Mouse (Mus musculus) midbrain, embryonic 12.5 days (tissue): Measurements from ENCODE around the gene Paxbp1. TPM values are rescaled to one million over a fixed set of nuclear protein-coding genes. Genes with fewer than 3 reads are reported as not detected.

Experiments
- ATAC-seq: fragments of 200-750 bp; cut with Nextera tagmentation; 2 replicates; pipeline ENCODE4 v1.8.0; 2017; ENCODE audit warnings: low read depth, moderate TSS enrichment, moderate library complexity; ENCODE audit not compliant: low FRiP score
- H3K27ac ChIP-seq: fragments of 300-500 bp; sonication (generic); replicated peaks from 2 replicates; pipeline ENCODE4 v1.5.1; 2016; ENCODE audit warnings: mild to moderate bottlenecking
- H3K27me3 ChIP-seq: fragments of 300-500 bp; sonication (generic); 2 replicates; pipeline ENCODE4 v1.6.1; 2016; ENCODE audit warnings: mild to moderate bottlenecking
- H3K36me3 ChIP-seq: fragments of 300-500 bp; sonication (generic); 2 replicates; pipeline ENCODE4 v1.6.1; 2016
- H3K4me1 ChIP-seq: fragments of 300-500 bp; sonication (generic); 2 replicates; pipeline ENCODE4 v1.6.1; 2016
- H3K4me2 ChIP-seq: fragments of 300-500 bp; sonication (generic); replicated peaks from 2 replicates; pipeline ENCODE4 v1.6.1; 2016; ENCODE audit warnings: mild to moderate bottlenecking, moderate library complexity
- H3K4me3 ChIP-seq: fragments of 300-500 bp; sonication (generic); 2 replicates; pipeline ENCODE4 v1.5.1; 2016; ENCODE audit warnings: mild to moderate bottlenecking
- H3K9ac ChIP-seq: fragments of 300-500 bp; sonication (generic); replicated peaks from 2 replicates; pipeline ENCODE4 v1.6.1; 2016; ENCODE audit warnings: mild to moderate bottlenecking, moderate library complexity
- H3K9me3 ChIP-seq: fragments of 300-500 bp; sonication (generic); 2 replicates; pipeline ENCODE4 v1.6.1; 2016; ENCODE audit warnings: mild to moderate bottlenecking
- WGBS: fragments of 180-500 bp; shearing (Covaris S2); methylation state at CpG from one replicate; pipeline ENCODE4 v1.1.7; 2016; 5-methylcytosine and 5-hydroxymethylcytosine counted together
- polyA plus RNA-seq: library from polyadenylated mRNA; unstranded; fragments of >200 nt; fragmentation: Nextera tagmentation; extraction: Ambion mirVana; gene quantifications from 2 replicates; pipeline ENCODE4 v1.2.1, GENCODE M21; 2016

The Paxbp1 gene
- polyA plus RNA-seq, 1 experiment from 2014 or later, result 114 TPM

- peak overlapping the region; percentile 29 for H3K4me2 ChIP-seq
- no peak overlapping the region; the same call in 1 of the 2 replicates for H3K9ac ChIP-seq
Measured at GRCm38 (mm10) chr16:91068969-91069368, 24.6 kb upstream of the Paxbp1 start.

GRCm38 (mm10) chr16:91067122-91067521, 22.8 kb upstream of the Paxbp1 start:
- 93% methylated on average over 1 of the region's 1 CpGs for WGBS

More at GRCm38 (mm10) chr16:91068969-91069368, 24.6 kb upstream of the Paxbp1 start:
- 22% methylated on average over 12 of the region's 12 CpGs for WGBS
- Histone ChIP-seq H3K27me3 (peaks cover 20% of the 10 kb centered on the region), H3K9me3 (no peaks in the 10 kb centered on the region), H3K27ac (peak overlapping the region; percentile 2; the same call in 1 of the 2 replicates), H3K36me3 (no peaks in the 10 kb centered on the region), H3K4me1 (peaks cover 11% of the 10 kb centered on the region), H3K4me3 (no peak overlapping the region)
- ATAC-seq, result no peak

DNA sequence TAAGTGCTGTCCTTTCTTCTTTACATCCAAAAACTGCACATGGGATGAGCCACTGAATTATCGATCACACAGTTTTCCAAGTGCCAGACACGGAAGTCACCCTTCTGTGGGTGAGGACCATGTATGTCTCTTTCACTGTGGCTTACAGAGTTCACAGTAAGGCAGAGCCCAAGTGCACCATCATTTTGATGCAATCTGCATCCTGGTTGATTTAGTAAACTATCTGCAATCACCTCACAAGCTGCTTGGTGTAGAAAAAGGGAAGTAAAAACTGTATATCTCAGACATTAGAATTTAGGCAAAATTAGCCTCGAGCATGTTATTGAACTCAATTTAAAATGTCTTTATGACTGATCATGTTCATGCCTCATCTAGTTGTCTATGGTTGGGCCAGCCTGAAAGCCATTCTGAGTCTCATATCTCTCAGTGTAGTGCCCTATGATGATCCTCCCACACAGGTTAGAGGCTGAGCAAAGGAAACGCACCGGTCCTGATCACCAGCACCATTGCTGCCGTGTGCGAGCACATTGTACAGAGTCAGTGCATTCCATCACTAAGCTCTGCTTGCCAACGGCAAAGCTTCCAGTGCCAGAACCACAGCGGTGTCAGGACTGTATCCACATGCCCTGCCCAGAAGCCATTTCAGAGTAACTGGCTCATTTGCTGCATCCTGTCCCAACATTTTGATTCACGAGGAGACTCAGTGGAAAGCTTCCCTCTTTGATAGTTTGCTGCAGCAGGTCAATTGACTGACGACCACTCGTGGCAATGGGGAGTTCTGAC, 20.4 kb upstream of the Paxbp1 start:
- WGBS, result 85% methylated on average over 12 of the region's 12 CpGs

More at GRCm38 (mm10) chr16:91067122-91067521, 22.8 kb upstream of the Paxbp1 start:
- ATAC-seq, result no peak
- Histone ChIP-seq H3K27ac (no peak overlapping the region), H3K4me3 (no peak overlapping the region), H3K36me3 (no peaks in the 10 kb centered on the region), H3K4me2 (no peak overlapping the region), H3K27me3 (peaks cover 17% of the 10 kb centered on the region), H3K9me3 (no peaks in the 10 kb centered on the region), H3K4me1 (peaks cover 11% of the 10 kb centered on the region), H3K9ac (no peak overlapping the region)

GRCm38 (mm10) chr16:91063786-91064185, 19.4 kb upstream of the Paxbp1 start:
- Histone ChIP-seq H3K27ac (no peak overlapping the region), H3K4me1 (peaks cover 4% of the 10 kb centered on the region; the same call in 1 of the 2 replicates), H3K36me3 (no peaks in the 10 kb centered on the region), H3K4me2 (no peak overlapping the region), H3K27me3 (peaks cover 11% of the 10 kb centered on the region; the same call in 1 of the 2 replicates), H3K4me3 (no peak overlapping the region), H3K9ac (no peak overlapping the region), H3K9me3 (no peaks in the 10 kb centered on the region)
- ATAC-seq, result no peak
- WGBS, result 90% methylated on average over 10 of the region's 10 CpGs

More for the DNA sequence above, 20.4 kb upstream of the Paxbp1 start:
- Histone ChIP-seq H3K4me3 (no peak overlapping the region), H3K27ac (no peak overlapping the region), H3K4me2 (no peak overlapping the region), H3K4me1 (peaks cover 11% of the 10 kb centered on the region), H3K9ac (no peak overlapping the region), H3K27me3 (peaks cover 11% of the 10 kb centered on the region; the same call in 1 of the 2 replicates), H3K36me3 (no peaks in the 10 kb centered on the region), H3K9me3 (no peaks in the 10 kb centered on the region)
- no peak for ATAC-seq

- Histone ChIP-seq H3K27ac (no peak overlapping the region), H3K4me3 (no peak overlapping the region), H3K36me3 (no peaks in the 10 kb centered on the region), H3K4me2 (no peak overlapping the region), H3K4me1 (no peaks in the 10 kb centered on the region), H3K9ac (no peak overlapping the region), H3K27me3 (peaks cover 15% of the 10 kb centered on the region), H3K9me3 (no peaks in the 10 kb centered on the region)
- 84% methylated on average over 13 of the region's 13 CpGs for WGBS
- no peak for ATAC-seq
Measured at GRCm38 (mm10) chr16:91061531-91062318, 17.4 kb upstream of the Paxbp1 start.

DNA sequence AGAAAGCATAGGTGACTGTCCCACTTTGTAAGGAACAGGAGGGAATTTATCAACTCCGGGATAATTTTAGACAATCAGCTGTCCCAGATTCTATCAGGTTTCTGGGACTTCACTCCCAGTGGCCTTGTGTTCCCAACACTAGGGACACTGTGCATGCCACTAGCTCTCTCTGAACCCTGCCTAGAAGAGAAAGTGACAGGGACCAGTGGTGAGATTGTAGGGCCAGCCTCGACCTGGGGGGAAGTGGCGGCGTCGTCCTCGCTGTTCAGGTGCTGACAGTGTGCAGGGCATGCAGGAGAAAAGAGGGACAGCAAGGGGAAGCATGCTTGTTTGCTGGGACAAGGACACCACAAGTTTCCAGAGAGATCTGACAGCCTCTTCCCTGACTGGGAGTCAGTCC, 13.4 kb upstream of the Paxbp1 start:
- Histone ChIP-seq H3K36me3 (no peaks in the 10 kb centered on the region), H3K4me2 (no peak overlapping the region), H3K9me3 (no peaks in the 10 kb centered on the region), H3K9ac (no peak overlapping the region), H3K27ac (no peak overlapping the region), H3K4me1 (no peaks in the 10 kb centered on the region), H3K4me3 (no peak overlapping the region), H3K27me3 (peaks cover 10% of the 10 kb centered on the region)
- ATAC-seq, result no peak
- WGBS, result 87% methylated on average over 6 of the region's 6 CpGs

- no peaks in the 10 kb centered on the region for H3K4me1 ChIP-seq
- H3K9ac ChIP-seq, result no peak overlapping the region
- no peaks in the 10 kb centered on the region for H3K36me3 ChIP-seq
- no peak overlapping the region for H3K4me3 ChIP-seq
- no peak overlapping the region for H3K4me2 ChIP-seq
- peaks cover 10% of the 10 kb centered on the region for H3K27me3 ChIP-seq
- WGBS, result 92% methylated on average over 4 of the region's 4 CpGs
- ATAC-seq, result no peak
- H3K27ac ChIP-seq, result no peak overlapping the region
- H3K9me3 ChIP-seq, result no peaks in the 10 kb centered on the region
Measured at GRCm38 (mm10) chr16:91057261-91057660, 12.9 kb upstream of the Paxbp1 start.

DNA sequence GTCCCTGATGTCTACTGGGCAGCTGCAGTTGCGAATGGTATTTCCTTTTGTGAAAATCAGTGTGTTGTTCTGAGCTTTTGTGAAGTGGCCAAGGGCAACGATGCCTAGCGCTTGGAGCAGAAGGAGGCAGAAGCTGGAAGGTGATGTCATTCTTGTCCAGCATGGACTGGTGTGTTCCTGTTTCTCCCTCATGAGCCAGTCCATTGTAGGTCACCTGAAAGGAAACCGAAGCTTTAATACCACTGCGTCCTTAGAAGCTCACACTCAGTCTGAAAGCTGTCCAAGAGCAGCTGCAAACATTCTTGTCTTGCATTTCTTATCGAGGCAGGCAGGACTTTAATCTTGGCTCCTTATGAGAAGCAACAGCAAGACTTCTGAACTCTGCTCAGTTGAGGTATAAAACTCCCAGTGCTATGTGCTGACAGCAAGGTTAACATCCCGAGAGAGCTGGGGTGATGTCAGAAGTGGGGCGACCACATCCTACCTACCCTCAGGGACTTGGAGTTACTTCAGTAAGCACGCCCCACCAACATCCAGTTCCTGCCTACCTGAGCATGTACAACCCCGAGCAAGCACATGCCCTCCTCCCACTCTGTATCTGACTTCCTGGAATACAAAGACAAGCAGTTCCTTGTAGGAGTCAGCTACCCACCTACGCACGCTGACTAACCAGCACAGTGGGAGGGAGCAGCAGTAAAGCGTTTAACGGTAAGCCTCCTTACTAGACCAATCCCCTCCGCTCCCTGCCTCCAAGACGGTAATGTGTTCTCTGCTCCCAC, 11.9 kb upstream of the Paxbp1 start:
- Histone ChIP-seq H3K27ac (no peak overlapping the region), H3K9ac (no peak overlapping the region), H3K36me3 (no peaks in the 10 kb centered on the region), H3K27me3 (peaks cover 10% of the 10 kb centered on the region), H3K4me3 (no peak overlapping the region), H3K4me1 (no peaks in the 10 kb centered on the region), H3K9me3 (no peaks in the 10 kb centered on the region), H3K4me2 (no peak overlapping the region)
- ATAC-seq, result no peak
- 59% methylated on average over 16 of the region's 16 CpGs for WGBS

DNA sequence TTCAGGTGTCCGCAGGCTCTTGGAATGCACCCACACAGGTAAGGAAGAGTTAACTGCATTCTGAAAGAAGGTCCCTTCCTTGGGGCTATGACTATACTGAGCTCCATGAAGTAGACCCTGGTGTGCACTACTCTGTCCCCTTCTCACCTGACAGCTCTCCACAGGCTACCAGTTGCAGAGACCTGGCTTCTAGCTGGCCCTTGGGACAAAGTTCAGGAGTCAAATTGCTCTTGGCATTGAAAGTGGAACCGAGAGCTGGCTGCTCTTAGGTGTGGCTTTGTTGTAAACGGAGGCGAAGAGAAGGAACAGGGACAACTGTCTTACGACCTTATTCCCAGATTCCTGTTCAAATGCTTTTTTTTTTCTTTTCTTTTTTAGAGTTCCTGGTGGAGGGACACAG, 10.8 kb upstream of the Paxbp1 start:
- no peak for ATAC-seq

GRCm38 (mm10) chr16:91053599-91053998, 9.3 kb upstream of the Paxbp1 start:
- ATAC-seq, result no peak
- Histone ChIP-seq H3K9ac (no peak overlapping the region), H3K9me3 (no peaks in the 10 kb centered on the region), H3K4me3 (no peak overlapping the region), H3K4me1 (no peaks in the 10 kb centered on the region), H3K36me3 (no peaks in the 10 kb centered on the region), H3K27ac (no peak overlapping the region), H3K4me2 (no peak overlapping the region), H3K27me3 (peaks cover 10% of the 10 kb centered on the region)
- 68% methylated on average over 8 of the region's 8 CpGs for WGBS

More for the DNA sequence above, 10.8 kb upstream of the Paxbp1 start:
- no peak overlapping the region for H3K4me2 ChIP-seq
- H3K4me3 ChIP-seq, result no peak overlapping the region
- no peak overlapping the region for H3K9ac ChIP-seq
- peaks cover 10% of the 10 kb centered on the region for H3K27me3 ChIP-seq
- H3K9me3 ChIP-seq, result no peaks in the 10 kb centered on the region
- H3K4me1 ChIP-seq, result no peaks in the 10 kb centered on the region
- no peaks in the 10 kb centered on the region for H3K36me3 ChIP-seq
- 87% methylated on average over 5 of the region's 5 CpGs for WGBS
- no peak overlapping the region for H3K27ac ChIP-seq

GRCm38 (mm10) chr16:91045511-91045910, 1.2 kb upstream of the Paxbp1 start:
- H3K27ac ChIP-seq, result no peak overlapping the region
- no peak overlapping the region for H3K4me2 ChIP-seq
- H3K36me3 ChIP-seq, result peaks cover 10% of the 10 kb centered on the region
- no peak for ATAC-seq
- no peak overlapping the region for H3K9ac ChIP-seq
- no peaks in the 10 kb centered on the region for H3K9me3 ChIP-seq
- no peak overlapping the region for H3K4me3 ChIP-seq
- peaks cover 14% of the 10 kb centered on the region for H3K4me1 ChIP-seq
- WGBS, result 61% methylated on average over 8 of the region's 8 CpGs
- no peaks in the 10 kb centered on the region for H3K27me3 ChIP-seq
